Mouse (Mus musculus): ENCODE data around the gene Sobp.

Sobp gene

GRCm38 (mm10) chr10:43174326-43175155, at the start of gene Sobp, which contains the start of gene 9030612E09Rik:
Sobp (minus strand) TSS chr10:43174530.
9030612E09Rik (plus strand) TSS chr10:43174704.
- no peak for DNase-seq (ENCODE audit: low spot score)

GRCm38 (mm10) chr10:43223391-43223790, 49.1 kb upstream of the Sobp start:
- DNase-seq (ENCODE audit: low spot score): no peak

GRCm38 (mm10) chr10:43221659-43222058, 47.3 kb upstream of the Sobp start:
- peak; percentile 3 for DNase-seq (ENCODE audit: low spot score)

- DNase-seq (ENCODE audit: low spot score): peak; percentile 97
Measured at GRCm38 (mm10) chr10:43220910-43221625, 46.7 kb upstream of the Sobp start, which contains the start of gene Pdss2. Pdss2 (plus strand) TSS chr10:43221486.

- DNase-seq (ENCODE audit: low spot score): no peak
Measured at GRCm38 (mm10) chr10:43220479-43220878, 46.1 kb upstream of the Sobp start.

- DNase-seq (ENCODE audit: low spot score): no peak
Measured at GRCm38 (mm10) chr10:43217361-43217900, 43.1 kb upstream of the Sobp start.

- peak; percentile 5 for DNase-seq (ENCODE audit: low spot score)
Measured at GRCm38 (mm10) chr10:43211866-43212265, 37.5 kb upstream of the Sobp start.

- no peak for DNase-seq (ENCODE audit: low spot score)
Measured at GRCm38 (mm10) chr10:43203865-43204264, 29.5 kb upstream of the Sobp start.

GRCm38 (mm10) chr10:43200206-43200605, 25.9 kb upstream of the Sobp start:
- no peak for DNase-seq (ENCODE audit: low spot score)

GRCm38 (mm10) chr10:43180313-43180912, 6.1 kb upstream of the Sobp start:
- no peak for DNase-seq (ENCODE audit: low spot score)

GRCm38 (mm10) chr10:43175156-43175601, 849 bp upstream of the Sobp start:
- DNase-seq (ENCODE audit: low spot score): no peak

- DNase-seq (ENCODE audit: low spot score): no peak
Measured at GRCm38 (mm10) chr10:43173828-43174325, 453 bp downstream of the Sobp start.

GRCm38 (mm10) chr10:43173141-43173827, 1.0 kb downstream of the Sobp start:
- peak; percentile 24 for DNase-seq (ENCODE audit: low spot score)

- no peak for DNase-seq (ENCODE audit: low spot score)
Measured at GRCm38 (mm10) chr10:43172554-43172953, 1.8 kb downstream of the Sobp start.

GRCm38 (mm10) chr10:43172066-43172465, 2.3 kb downstream of the Sobp start:
- DNase-seq (ENCODE audit: low spot score): no peak

GRCm38 (mm10) chr10:43171106-43171505, 3.2 kb downstream of the Sobp start:
- DNase-seq (ENCODE audit: low spot score): no peak

GRCm38 (mm10) chr10:43168847-43169246, 5.5 kb downstream of the Sobp start:
- no peak for DNase-seq (ENCODE audit: low spot score)

GRCm38 (mm10) chr10:43166817-43167216, 7.5 kb downstream of the Sobp start:
- no peak for DNase-seq (ENCODE audit: low spot score)

GRCm38 (mm10) chr10:43166146-43166545, 8.2 kb downstream of the Sobp start:
- DNase-seq (ENCODE audit: low spot score): no peak

GRCm38 (mm10) chr10:43164406-43164805, 9.9 kb downstream of the Sobp start:
- DNase-seq (ENCODE audit: low spot score): no peak

GRCm38 (mm10) chr10:43162318-43162717, 12.0 kb downstream of the Sobp start:
- no peak for DNase-seq (ENCODE audit: low spot score)

Data from lung, postnatal 25 days (tissue).